Mouse (Mus musculus): ENCODE results near the gene 4930524B15Rik.
"Not testable (repeated sequence)": the region's sequence is repeated elsewhere in the genome, so short reads cannot be mapped to it uniquely, and the experiment has no call there.

Gene 4930524B15Rik

GRCm38 (mm10) chr11:31984786-31985185 lies 19.4 kb downstream of the 4930524B15Rik start:
- DNase-seq, result no peak

- DNase-seq, result no peak
Measured at GRCm38 (mm10) chr11:31992535-31992934, 27.1 kb downstream of the 4930524B15Rik start.

GRCm38 (mm10) chr11:31999716-32000115 lies 34.3 kb downstream of the 4930524B15Rik start:
- DNase-seq, result no peak

- peak; percentile 79 to 88 for DNase-seq
Measured at GRCm38 (mm10) chr11:32000281-32000680, 34.9 kb downstream of the 4930524B15Rik start, which contains the start of gene Nsg2. Gene Nsg2 (plus strand): TSS chr11:32000463.

- DNase-seq, result peak in 1 of 2 experiments; percentile 22
Measured at GRCm38 (mm10) chr11:32001181-32001910, 36.0 kb downstream of the 4930524B15Rik start.

GRCm38 (mm10) chr11:32002670-32003072 lies 37.3 kb downstream of the 4930524B15Rik start:
- DNase-seq, result no peak

- not testable (repeated sequence) for DNase-seq
Measured at GRCm38 (mm10) chr11:32008049-32008448, 42.7 kb downstream of the 4930524B15Rik start.

- no peak for DNase-seq
Measured at GRCm38 (mm10) chr11:32008852-32009251, 43.5 kb downstream of the 4930524B15Rik start.

GRCm38 (mm10) chr11:32009961-32010662 lies 44.7 kb downstream of the 4930524B15Rik start:
- peak in 1 of 2 experiments; percentile 48 for DNase-seq

- peak in 1 of 2 experiments; percentile 40 for DNase-seq
Measured at GRCm38 (mm10) chr11:32010663-32010970, 45.2 kb downstream of the 4930524B15Rik start.

- DNase-seq, result no peak
Measured at GRCm38 (mm10) chr11:32011867-32012603, 46.6 kb downstream of the 4930524B15Rik start.

GRCm38 (mm10) chr11:32013014-32013427 lies 47.6 kb downstream of the 4930524B15Rik start:
- DNase-seq, result no peak

- DNase-seq, result no peak
Measured at GRCm38 (mm10) chr11:32013561-32013960, 48.2 kb downstream of the 4930524B15Rik start.

GRCm38 (mm10) chr11:32018201-32018600 lies 52.8 kb downstream of the 4930524B15Rik start:
- no peak for DNase-seq

GRCm38 (mm10) chr11:32020031-32020965 lies 54.9 kb downstream of the 4930524B15Rik start:
- no peak for DNase-seq

- DNase-seq, result no peak
Measured at GRCm38 (mm10) chr11:32026634-32027033, 61.2 kb downstream of the 4930524B15Rik start.

- DNase-seq, result no peak
Measured at GRCm38 (mm10) chr11:32027474-32028342, 62.3 kb downstream of the 4930524B15Rik start.

- no peak for DNase-seq
Measured at GRCm38 (mm10) chr11:32028605-32029004, 63.2 kb downstream of the 4930524B15Rik start.
